Comparison of ENCODE assay signal across 8 mouse cellular contexts in genomic region chr5:113547949-113548700, GRCm38 (mm10). TPM values are rescaled to one million over a fixed set of nuclear protein-coding genes. Genes with fewer than 3 reads are reported as not detected.
DNase-seq lines count a peak whose midpoint lies in the region; ATAC-seq lines count a peak whose summit lies in the region.

No protein-coding gene starts in this region.

- intact Hi-C loops in heart, postnatal 25 days (cut with DNase I), result no loop called here

- peak; percentile 36; the same call in 1 of the 2 replicates for ATAC-seq in frontal cortex, adult (ENCODE audit: low TSS enrichment)

- DNase-seq in heart, adult 18-20 months, result peak; percentile 57 to 64
- no peak for DNase-seq in heart, postnatal 25 days (ENCODE audit: low spot score)
- DNase-seq in CD4-positive helper T cell, adult 2 months (ENCODE audit: low read depth, low spot score), result peak; percentile 61
- DNase-seq in adrenal gland, postnatal 4 days (ENCODE audit: low spot score in 2 of 2), result peak; percentile 28 to 58
- DNase-seq in kidney, postnatal 4 days, result peak; percentile 42 to 58
- DNase-seq in lung, adult 18-20 months, result peak; percentile 52 to 60
- DNase-seq in right cerebral cortex, postnatal 25 days, result peak; percentile 32

RNA-seq across cellular contexts. Expression of gene Wscd2, which starts 58.0 kb away (rescaled TPM):
- total RNA-seq in heart, adult 18-20 months (2021), result under 1 TPM; 0.22 to 0.23 TPM
- under 1 TPM; 0.34 to 0.36 TPM for total RNA-seq in heart, postnatal 25 days (2021)
- 10 to 100 TPM; 10.2 to 11.6 TPM for total RNA-seq in adrenal gland, postnatal 4 days (2021)

Comparison
In these comparisons a context has a peak if more than half of its experiments do, and no peak if none do; other contexts are left out.
1. RNA of gene Wscd2, which starts 58.0 kb away (total RNA-seq): 10.2 to 11.6 TPM in adrenal gland, postnatal 4 days; 0.34 to 0.36 TPM in heart, postnatal 25 days and 0.22 to 0.23 TPM in heart, adult 18-20 months; every median in the first group is over 4 times any median in the second.